Mouse (Mus musculus): Measurements from ENCODE around the gene Mvb12a. TPM values are rescaled to one million over a fixed set of nuclear protein-coding genes. Genes with fewer than 3 reads are reported as not detected.

Mvb12a gene
- total and polyA plus RNA-seq, 3 experiments: 80.5 to 157 (median 128) TPM

DNA sequence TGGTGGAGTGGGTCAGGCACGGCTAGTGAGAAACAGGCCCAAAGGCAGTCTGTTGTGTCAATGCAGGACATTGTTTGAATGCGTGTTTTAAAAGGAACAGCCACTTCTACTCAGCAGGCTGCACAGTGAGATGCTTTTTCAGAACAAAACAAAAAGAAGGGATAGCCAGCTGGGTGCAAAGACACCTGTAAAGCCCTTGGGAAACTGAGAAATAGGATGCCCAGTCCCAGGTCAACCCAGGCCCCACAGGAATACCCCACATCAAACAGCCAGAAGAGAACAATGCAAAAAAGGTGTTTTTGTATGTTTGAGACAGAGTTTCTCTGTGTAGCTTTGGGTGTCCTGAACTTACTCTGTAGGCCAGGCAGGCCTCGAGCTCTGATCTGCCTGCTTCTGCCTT lies 46.0 kb downstream of the Mvb12a start:
- H3K79me2 ChIP-seq (replicated peaks; ENCODE audit: control insufficient read depth, extremely low read depth, insufficient read depth, poor library complexity, severe bottlenecking): peaks cover 14% of the 10 kb centered on the region
- H3K36me3 ChIP-seq (replicated peaks in 1 of 2; ENCODE audit: control insufficient read depth in 1 of 2, insufficient read depth in 1 of 2, low read length in 1 of 2): peaks cover 6 to 21% of the 10 kb centered on the region in 2 experiments
- dilution Hi-C loops (cut with MboI; ENCODE audit: extremely low pct_ligation_motif_present, extremely low pct_unique_long_range_greater_than_20kb, low sequenced_read_pairs) (no loop called here), in situ Hi-C loops (cut with MboI; ENCODE audit: low pct_ligation_motif_present, low pct_unique_long_range_greater_than_20kb, low sequenced_read_pairs) (no loop called here)
- H3K9me3 ChIP-seq (replicated peaks; ENCODE audit: low read length): peaks cover 2% of the 10 kb centered on the region
- H3K27me3 ChIP-seq (replicated peaks): no peaks in the 10 kb centered on the region
- no peak overlapping the region for H3K4me3 ChIP-seq (replicated peaks in 1 of 3; ENCODE audit: low read depth in 2 of 3, low read length in 2 of 3, poor library complexity in 1 of 3)
- TF ChIP-seq IRF4 (IDR thresholded peaks at IDR 0.05; ENCODE audit: low read depth, low read length): peak; percentile 43; the same call in 1 of the 2 replicates
- TF ChIP-seq MAZ (IDR thresholded peaks at IDR 0.05; ENCODE audit: low read depth, low read length): 0 out of 2 replicates have a peak, but pooled peaks have one; percentile 35
- peak; percentile 30; the same call in 1 of the 2 replicates for TF ChIP-seq CHD2 (IDR thresholded peaks at IDR 0.05; ENCODE audit: low read length)
- no peak for TF ChIP-seq ZC3H11A (IDR thresholded peaks at IDR 0.05; ENCODE audit: low read depth, low read length)
- no peak for TF ChIP-seq E2F4 (IDR thresholded peaks at IDR 0.05; ENCODE audit: insufficient replicate concordance, low read depth, low read length)
- TF ChIP-seq EP300 (IDR thresholded peaks at IDR 0.05; ENCODE audit: low read length): peak; percentile 66
- peak; percentile 73 for TF ChIP-seq SIN3A (IDR thresholded peaks at IDR 0.05; ENCODE audit: low read length)
- TF ChIP-seq ETS1 (conservative IDR thresholded peaks at IDR 0.05; ENCODE audit: low read depth, low read length): peak; percentile 25
- TF ChIP-seq TCF12 (IDR thresholded peaks at IDR 0.05; ENCODE audit: low read depth, low read length): peak; percentile 79
- no peak for TF ChIP-seq JUN (IDR thresholded peaks at IDR 0.05; ENCODE audit: insufficient read depth, low read depth, low read length)
- 0 out of 2 replicates have a peak, but pooled peaks have one; percentile 25 for TF ChIP-seq MEF2A (IDR thresholded peaks at IDR 0.05; ENCODE audit: borderline replicate concordance, low read depth, low read length)
- H3K27ac ChIP-seq (ENCODE audit: insufficient read depth, low read depth): peak overlapping the region; percentile 38; the same call in 1 of the 2 replicates
- no peak for DNase-seq (ENCODE audit: extremely low read depth)
- H3K9ac ChIP-seq (ENCODE audit: insufficient read depth, low read depth): no peak overlapping the region
- no peak overlapping the region for H3K4me2 ChIP-seq (ENCODE audit: insufficient read depth, low read depth, poor library complexity, severe bottlenecking)
- peaks cover 26 to 49% of the 10 kb centered on the region in 2 experiments for H3K4me1 ChIP-seq (ENCODE audit: control insufficient read depth in 1 of 2, insufficient read depth in 2 of 2)

DNA sequence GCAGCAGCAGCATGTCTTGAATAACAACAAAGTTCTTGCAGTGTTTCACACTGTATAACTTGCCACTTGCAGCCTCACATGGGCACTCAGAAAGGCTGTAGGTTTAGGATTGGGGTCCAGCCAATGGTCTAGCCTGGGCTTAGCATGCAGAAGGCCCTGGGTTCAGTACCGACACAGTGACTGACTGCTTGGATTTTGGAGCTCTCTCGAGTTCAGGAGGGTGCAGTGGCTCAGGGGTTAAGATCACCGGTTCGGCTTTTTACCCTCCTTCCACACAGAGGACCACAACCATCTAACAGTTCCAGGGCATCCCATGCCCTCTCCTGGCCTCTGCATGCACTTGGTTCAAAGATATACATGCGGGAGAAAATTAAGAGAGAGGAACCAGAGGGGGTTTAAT lies 48.3 kb downstream of the Mvb12a start:
- Histone ChIP-seq H3K4me3 (replicated peaks in 1 of 3; ENCODE audit: low read depth in 2 of 3, low read length in 2 of 3, poor library complexity in 1 of 3) (peak overlapping the region; percentile 70 to 94 (median 89)), H3K9me3 (replicated peaks; ENCODE audit: low read length) (peaks cover 2% of the 10 kb centered on the region), H3K36me3 (replicated peaks in 1 of 2; ENCODE audit: control insufficient read depth in 1 of 2, insufficient read depth in 1 of 2, low read length in 1 of 2) (peaks cover 0 to 22% of the 10 kb centered on the region in 2 experiments), H3K27ac (ENCODE audit: insufficient read depth, low read depth) (peak overlapping the region; percentile 90; the same call in 1 of the 2 replicates), H3K9ac (ENCODE audit: insufficient read depth, low read depth) (0 out of 2 replicates have a peak overlapping the region, but pooled peaks have one; percentile 41), H3K79me2 (replicated peaks; ENCODE audit: control insufficient read depth, extremely low read depth, insufficient read depth, poor library complexity, severe bottlenecking) (peaks cover 20% of the 10 kb centered on the region), H3K4me1 (ENCODE audit: control insufficient read depth in 1 of 2, insufficient read depth in 2 of 2) (peaks cover 36 to 60% of the 10 kb centered on the region in 2 experiments), H3K27me3 (replicated peaks) (no peaks in the 10 kb centered on the region), H3K4me2 (ENCODE audit: insufficient read depth, low read depth, poor library complexity, severe bottlenecking) (peak overlapping the region; percentile 63)
- no peak for DNase-seq (ENCODE audit: extremely low read depth)
- in situ Hi-C loops (cut with MboI; ENCODE audit: low pct_ligation_motif_present, low pct_unique_long_range_greater_than_20kb, low sequenced_read_pairs): no loop called here
- TF ChIP-seq EP300 (IDR thresholded peaks at IDR 0.05; ENCODE audit: low read length): no peak
- TF ChIP-seq CTCF (conservative IDR thresholded peaks at IDR 0.05 in 1 of 2, IDR thresholded peaks at IDR 0.05 in 1 of 2; ENCODE audit: low read depth in 2 of 2, low read length in 2 of 2): 0 out of 4 replicates have a peak, but pooled peaks of 1 of the 2 experiments have one; percentile 3
- TF ChIP-seq SIN3A (IDR thresholded peaks at IDR 0.05; ENCODE audit: low read length): no peak
- dilution Hi-C loops (cut with MboI; ENCODE audit: extremely low pct_ligation_motif_present, extremely low pct_unique_long_range_greater_than_20kb, low sequenced_read_pairs): no loop called here
